Mouse (Mus musculus) ovary, postnatal 14 days (tissue): ENCODE data around the gene Bpi.

Experiments
- DNase-seq: peaks from one replicate; pipeline ENCODE4 v3.0.0; 2022; ENCODE audit warnings: low spot score

The Bpi gene

DNA sequence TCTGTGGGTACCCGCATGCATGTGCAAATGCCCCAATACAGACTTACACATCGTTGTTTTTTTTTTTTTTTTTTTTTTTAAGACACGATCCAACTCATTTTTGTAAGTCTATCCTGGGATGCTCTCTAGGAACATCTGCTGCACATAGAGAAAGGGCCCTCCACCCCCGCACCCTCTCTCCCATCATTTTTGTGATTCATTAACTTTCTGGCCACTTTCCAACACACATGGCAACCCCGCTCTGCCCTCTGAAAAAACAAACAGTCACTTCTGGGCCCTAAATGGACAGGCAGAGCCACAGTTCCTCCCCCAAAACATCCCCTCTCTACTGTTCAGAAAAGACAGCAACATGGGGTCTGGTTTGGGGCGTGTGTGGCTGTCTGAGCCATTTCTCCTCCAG lies 27.8 kb downstream of the Bpi start:
- DNase-seq = no peak

DNA sequence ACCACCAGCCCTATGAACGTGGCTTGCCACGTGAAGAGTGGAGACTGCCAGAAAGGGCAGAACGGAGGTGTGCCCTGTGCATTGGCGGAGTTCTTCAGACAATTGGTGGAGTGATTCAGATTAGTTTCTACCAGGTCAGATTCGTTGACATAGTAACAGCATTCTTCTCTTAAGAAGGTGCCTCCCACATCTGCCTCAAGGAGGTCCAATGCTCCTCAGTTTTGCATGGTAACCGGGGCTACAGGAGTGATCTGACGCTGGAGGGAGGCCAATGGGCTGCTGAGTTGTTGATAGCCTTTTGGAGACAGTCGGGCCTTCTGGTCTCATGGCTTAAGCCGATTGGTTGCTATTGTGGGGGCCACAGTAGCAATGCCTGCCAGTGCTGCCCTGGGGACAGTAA lies 37.8 kb downstream of the Bpi start:
- DNase-seq = peak; percentile 21

- DNase-seq = no peak
These were observed 41.3 kb downstream of the Bpi start for GRCm38 (mm10) chr2:158299203-158299602.

- no peak for DNase-seq
These were observed 41.8 kb downstream of the Bpi start for GRCm38 (mm10) chr2:158299731-158300130.

DNA sequence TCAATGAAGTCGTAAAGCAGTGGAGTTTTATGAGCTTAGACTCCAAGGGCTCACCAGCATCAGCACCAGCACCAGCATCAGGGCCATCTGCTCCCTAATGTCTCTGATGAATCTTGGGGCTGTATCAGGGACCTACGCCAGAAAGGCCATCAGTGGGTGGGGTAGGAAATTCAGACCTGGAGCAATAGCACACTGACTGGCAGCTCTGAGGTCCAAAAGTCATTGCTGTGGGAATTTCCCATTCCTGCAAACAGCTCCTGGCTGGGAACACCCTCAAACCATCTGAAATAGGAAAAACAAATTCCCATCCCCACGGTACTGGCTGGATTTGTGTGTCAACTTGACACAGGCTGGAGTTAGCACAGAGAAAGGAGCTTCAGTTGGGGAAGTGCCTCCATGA lies 44.9 kb downstream of the Bpi start:
- no peak for DNase-seq

DNA sequence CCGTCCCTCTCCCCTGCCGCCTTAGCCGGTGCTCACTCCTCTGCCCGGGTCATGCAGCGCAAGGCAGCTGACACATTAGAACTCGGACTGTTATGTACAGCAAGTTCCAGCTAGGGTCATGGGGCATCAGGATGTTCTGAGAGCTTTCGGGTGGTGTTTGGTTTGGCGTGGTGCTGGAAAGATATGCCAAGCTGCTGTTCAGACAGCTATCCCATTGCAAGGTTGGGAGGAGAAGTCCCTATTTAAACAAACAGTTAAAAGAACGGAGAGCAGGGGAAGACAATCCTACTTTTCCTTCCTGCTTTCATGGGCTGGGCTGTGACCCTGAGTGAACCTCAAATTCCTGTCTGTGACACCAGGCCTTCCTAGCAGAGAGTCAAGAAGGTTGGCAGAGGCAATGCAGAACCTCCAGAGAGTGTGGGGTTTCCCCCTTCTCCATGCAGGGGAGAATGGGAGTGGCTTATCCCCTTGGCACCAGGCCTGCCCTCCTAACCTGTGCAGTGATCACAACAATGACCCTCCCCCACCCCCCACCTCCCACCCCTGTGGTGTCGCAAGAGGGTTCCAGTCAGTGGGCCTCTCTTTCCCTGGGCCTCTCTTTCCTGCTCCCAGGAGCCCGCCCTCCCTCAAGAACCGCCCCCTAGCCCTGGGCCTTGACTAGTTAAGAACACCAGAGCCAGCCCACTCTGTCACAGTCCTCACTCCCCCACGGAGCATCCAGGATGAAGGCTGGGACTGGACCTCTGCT lies 48.2 kb downstream of the Bpi start, which contains the start of gene Lbp:
Lbp (plus strand) TSS at position 546 of the 748 bp plus-strand sequence.
- DNase-seq = peak; percentile 58

DNA sequence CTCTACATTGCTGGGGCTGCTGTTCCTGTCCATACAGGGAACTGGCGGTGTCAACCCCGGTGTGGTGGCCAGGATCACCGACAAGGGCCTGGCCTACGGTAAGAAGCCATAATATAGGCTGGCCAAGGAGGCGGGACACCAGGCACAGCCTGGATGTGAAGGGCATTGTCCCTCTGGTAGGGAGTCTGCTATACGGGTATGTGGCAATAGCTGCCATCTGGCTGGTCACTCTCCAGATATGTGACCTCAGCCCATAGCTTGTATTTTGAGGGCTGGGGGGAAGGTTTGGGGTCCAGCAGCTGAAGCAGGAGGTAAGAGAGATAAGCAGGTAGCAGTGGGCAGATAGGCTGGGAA lies 48.8 kb downstream of the Bpi start:
- DNase-seq = no peak

DNA sequence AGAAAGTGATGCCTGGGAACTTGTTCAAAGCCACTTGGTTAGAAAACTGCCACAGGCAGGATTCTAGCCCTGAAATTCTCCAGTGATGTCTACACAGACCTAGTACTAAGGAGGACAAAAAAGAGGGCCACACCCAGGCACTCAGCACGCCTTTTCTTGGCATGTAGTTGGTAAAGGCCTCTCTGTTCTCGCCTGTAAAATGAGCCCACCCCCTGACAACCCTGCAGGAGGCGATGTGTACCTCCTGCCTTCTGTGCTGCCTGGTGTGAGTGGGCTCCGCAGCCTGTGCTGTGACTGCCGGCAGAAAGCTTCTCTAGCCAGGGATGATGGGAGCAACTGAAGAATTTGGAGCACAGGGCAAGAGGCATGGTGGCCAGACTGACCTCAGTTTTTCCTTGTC lies 50.4 kb downstream of the Bpi start:
- no peak for DNase-seq

DNA sequence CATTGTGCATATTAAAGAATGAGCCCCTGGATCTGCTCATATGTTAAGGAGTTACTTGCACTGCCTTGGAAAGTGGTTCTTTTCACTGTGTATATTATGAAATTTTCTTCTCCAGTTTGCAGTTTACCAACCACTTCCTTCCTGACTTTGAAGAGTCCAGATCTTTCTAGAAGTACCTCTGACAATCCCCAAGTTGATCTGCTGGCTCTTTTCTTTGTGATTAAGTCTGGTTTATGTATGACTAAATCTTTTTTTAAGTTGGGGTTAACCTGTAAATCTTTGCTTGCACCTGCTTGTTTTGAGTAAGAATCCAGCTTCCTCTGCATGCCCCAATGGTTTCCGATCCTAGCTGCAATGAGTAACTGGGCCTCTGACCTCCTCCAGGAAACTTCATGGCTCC lies 55.2 kb downstream of the Bpi start:
- DNase-seq = no peak

DNA sequence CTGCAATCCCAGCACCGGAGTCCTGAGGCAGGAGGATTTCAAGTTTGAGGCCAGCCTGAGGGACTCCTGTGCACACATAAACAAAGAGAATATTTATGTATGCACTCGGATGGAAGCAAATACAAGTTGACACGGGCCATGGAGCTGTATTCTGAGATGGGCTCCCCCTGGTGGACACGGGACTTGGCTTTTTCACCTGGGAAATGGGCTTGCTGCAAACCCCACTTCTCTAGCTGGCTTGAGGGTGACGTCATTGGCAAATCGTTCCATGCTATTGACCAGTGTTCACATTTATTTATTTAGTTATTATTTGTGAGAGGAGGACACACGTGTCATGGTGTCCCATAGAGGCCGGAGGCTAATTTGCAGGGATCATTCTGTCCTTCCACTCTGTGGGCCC lies 58.5 kb downstream of the Bpi start:
- no peak for DNase-seq

DNA sequence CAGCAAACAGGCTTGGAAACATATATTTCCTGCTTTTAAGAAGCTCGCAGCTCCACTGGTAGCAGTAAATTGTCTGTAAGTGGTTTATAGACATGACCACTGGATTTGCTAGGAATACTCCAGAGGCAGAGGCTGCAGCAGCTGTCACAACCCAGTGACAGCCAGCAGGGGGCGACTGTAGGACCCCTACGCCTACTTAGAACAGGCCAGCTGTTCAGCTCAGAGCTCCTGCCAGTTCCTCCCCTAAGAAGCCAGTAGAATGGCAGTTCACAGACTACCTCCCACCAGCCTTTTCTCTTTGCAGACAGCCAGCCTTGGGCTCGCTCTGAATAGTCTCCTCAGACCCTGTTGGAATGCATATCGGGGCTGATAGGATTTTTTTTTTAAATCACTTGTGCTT lies 59.1 kb downstream of the Bpi start:
- peak; percentile 51 for DNase-seq

DNA sequence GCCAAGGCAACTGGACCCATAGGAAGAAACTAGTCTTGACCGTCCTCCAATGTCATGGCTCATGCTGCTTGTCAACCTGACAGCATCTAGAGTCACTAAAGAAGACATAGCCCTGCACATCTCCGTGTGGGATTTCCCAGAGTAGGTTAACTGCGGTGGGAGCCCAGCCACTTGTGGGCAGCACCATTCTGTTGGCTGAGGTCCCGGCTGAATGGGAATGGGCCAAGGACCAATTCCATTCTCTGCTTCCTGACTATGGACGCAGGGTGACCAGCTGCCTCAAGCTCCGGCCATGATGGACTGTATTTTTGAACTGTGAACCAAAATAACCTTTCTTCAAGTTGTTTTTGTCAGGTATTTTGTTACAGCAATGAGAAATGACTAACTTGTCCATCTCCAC lies 63.7 kb downstream of the Bpi start:
- DNase-seq = no peak

- DNase-seq = no peak
These were observed 65.0 kb downstream of the Bpi start for GRCm38 (mm10) chr2:158322845-158323244.

DNA sequence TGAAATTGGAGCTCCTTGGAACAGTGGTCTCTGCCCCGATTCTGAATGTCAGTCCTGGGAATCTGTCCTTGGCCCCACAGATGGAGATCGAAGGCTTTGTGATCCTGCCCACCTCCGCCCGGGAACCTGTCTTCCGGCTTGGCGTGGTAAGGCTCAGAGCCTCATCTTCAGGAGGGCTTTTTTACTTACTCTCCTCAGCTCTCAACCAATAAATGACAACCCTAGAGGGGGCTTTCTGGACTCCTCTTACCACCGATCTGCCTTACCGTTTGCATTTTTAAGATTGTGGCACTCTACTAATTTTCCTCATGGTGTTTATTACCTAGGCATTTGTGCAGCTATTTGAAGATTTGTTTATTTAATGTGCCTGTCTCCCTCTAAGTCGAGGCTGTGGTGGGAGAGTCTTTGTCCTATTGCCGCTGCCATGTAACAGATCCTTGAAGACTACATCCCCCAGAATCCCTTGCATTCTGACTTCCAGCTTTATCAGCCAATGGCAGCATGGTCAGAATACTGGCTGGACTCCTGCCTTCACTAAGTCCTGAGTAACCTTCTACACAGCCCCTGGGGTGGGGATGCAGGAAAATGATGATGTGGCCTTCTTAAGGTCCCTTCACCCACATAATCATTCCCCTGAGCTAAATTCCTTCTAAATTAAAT lies 66.8 kb downstream of the Bpi start:
- no peak for DNase-seq

- no peak for DNase-seq
These were observed 67.7 kb downstream of the Bpi start for GRCm38 (mm10) chr2:158325609-158326008.
